Mouse (Mus musculus): ENCODE data around the gene Fam208a.

DNA sequence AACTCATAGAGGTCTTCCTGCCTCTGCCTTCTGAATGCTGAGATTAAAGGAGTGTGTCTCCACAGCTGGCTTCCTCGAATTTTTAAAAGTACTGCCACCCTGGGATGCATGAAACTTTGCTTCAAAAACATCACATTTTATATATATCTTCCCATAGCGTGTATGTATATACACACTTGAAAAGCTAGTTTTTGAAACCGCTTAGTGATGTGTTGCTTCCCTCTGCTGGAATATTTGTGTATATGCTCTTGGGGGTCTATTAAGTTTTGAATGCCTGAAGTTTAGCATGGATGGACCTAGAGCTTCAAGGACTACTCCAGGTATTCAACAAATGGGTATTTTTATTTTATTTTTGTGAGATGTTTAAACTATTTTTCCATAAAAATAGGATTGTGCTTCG is 14.7 kb upstream of the Fam208a start:
- TF ChIP-seq CHD2 (IDR thresholded peaks at IDR 0.05; ENCODE audit: low read depth, low read length): no peak
- no peak for TF ChIP-seq MAFK (IDR thresholded peaks at IDR 0.05; ENCODE audit: insufficient read depth, low read depth, low read length)
- no peak for TF ChIP-seq HCFC1 (IDR thresholded peaks at IDR 0.05; ENCODE audit: borderline replicate concordance, insufficient read depth, low read length)

Measured in ES-E14 (cell line).